Mouse (Mus musculus) adrenal gland, adult 18-20 months (tissue): ENCODE measurements at regions not wholly inside any gene's neighbourhood (a gene's known extent, or its start where the extent isn't known, plus 50 kb on each side); places are given as distances from the start of the nearest gene placed in this dataset.

Source experiments
- DNase-seq, 2 experiments: peaks; one replicate each; pipeline ENCODE4 v3.0.0; 2021 to 2022; ENCODE audit warnings: low spot score in 2 of 2

- no peak for DNase-seq
Observed at GRCm38 (mm10) chr10:19149196-19149869, 133.9 kb upstream of the Tnfaip3 start.

DNA sequence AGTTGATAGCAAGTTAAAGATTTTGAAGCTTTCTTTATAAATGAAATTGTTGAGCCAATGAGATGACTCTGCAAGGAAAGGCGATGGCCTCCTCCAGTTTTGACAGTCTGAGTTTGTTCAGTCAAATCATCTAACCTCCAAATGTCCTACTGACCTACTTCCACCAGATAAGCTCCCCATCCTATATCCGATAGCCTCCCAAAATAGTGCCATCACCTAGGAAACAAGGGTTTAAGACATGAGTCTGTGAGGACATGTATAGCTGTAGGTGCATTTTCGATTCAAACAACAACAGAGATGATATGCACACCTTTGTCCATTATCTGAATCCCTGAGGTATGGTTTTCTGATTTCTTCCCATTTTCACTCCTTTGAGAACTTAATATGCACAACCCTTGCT, 126.0 kb upstream of the Tnfaip3 start:
- DNase-seq: no peak

DNA sequence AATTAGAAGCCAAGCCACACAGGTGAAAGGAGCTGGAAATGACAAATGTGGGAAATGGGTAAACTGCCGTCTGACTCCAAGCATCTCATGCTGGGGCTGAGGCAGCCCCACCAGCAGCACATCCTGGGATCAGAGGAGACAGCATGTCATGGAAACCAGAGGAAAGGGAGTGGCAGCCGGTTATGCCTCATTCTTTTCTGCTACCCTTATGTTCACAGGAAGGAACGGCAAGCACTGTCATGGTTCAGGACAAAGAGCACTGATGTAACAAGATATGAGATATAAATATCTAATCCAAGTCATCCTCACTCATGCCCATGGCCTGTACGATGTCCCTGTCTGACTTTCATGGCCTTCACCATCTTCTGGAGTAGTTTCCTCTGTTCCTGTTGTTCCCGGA, 125.2 kb upstream of the Tnfaip3 start:
- DNase-seq: no peak

DNA sequence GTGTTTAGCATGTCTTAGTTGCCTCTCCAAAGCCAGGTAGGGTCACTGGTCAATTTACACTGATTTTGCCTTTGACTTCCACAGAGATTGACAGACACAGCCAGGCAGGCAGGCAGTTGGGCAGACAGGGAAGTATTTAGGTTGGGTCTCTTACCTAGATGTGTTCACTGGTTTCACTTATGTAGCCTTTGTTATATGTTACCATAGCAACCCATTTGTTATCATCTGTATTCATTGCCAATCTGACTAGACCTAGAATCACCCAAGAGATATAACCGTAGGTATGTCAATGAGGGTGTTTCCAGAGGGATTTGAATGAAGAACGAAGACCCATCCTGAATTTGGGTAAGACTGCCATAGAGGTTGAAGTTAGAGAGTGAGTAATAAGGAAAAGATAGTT, 123.8 kb upstream of the Tnfaip3 start:
- DNase-seq: no peak

DNA sequence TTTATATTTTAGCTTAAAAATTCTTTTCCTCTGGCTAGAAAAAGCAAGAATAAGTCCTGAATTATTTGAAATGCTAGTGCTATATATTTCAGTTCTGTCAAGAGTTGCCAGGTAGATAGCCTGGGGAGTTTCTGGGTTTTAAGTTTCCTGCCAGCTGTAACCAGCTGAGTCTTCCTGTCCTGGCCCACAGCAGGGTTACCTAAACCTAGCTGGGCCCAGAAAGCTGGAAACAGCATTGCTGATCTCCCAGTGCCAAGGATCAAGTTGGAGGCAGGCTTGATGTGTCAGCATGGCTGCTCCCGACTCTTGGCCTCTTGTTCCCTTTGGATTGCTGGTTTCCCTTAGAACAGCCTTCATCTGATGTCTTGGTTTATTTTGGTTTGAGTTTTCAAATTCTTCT, 122.8 kb upstream of the Tnfaip3 start:
- no peak for DNase-seq

DNA sequence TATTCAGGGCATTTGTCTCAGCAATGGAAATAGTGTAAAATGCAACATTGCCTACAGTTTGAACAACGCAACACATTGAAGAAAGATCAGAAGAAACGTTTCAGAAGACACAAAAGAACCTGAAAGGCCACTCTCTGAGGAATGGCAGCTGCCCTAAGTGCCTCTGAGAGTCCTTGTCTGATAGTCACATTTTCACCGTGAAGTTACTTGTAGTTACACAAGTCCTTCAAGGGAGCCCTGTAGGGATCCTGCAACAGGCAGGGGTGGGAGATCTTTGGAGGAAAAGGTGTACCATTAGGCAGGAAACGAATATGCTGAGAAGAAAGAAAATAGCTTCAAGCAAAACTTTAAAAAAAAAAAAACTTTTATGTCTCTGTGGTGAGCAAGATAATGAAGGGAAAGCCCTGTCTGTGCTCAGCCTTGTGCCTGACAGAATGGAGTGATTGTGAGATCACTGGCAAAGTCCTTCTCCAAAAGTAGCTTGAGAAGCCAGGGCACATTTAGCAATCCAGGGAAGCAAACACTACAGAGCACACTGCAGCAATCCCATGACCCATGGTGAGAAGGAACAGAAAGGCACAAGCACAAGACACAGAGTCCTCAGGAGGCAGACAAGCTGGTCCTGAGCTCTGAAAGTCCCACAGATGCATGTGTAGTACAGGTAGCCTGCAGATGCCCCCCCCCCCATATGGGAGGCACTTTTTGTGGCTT, 112.3 kb upstream of the Tnfaip3 start:
- no peak for DNase-seq

DNA sequence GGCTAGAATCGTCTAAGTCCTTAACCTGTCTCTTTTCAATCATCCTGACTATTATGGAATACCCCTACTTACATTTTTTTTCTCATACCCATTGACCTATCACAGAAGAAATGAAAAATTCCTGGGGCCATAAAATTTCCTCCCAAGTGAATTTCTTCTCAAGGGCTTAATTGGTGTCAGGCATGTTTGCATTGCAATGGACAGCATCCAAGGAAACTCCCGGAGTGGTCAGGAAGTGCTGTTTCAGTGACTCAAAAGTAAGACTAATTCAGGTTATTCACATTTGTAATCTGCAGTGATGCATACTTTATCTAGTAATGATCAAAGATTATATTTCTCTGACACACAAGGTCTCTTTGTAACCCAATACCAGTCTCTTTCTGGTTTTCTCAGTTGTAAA, 111.5 kb upstream of the Tnfaip3 start:
- no peak for DNase-seq

DNA sequence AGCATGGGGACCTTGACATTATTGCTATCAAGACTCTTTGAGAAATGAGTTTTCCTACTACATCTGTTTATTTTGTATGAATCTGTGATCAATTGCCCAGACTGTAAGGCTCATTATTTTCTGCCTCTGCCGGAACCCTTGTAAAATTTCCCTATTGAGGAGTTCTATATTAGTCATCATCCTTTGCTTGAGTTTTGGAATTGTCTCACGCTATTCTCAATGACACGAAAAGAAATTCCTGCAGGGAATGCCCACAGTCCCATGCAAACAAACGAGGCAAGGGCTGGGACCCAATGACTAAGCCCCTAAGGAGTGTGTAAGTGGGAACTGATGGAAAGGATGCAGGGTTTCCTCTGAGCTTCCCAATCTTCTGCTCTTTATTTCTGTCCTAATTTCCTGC, 111.0 kb upstream of the Tnfaip3 start:
- no peak for DNase-seq

GRCm38 (mm10) chr10:19123691-19124090, 108.2 kb upstream of the Tnfaip3 start:
- DNase-seq: no peak

- no peak for DNase-seq
Observed at GRCm38 (mm10) chr10:19122221-19122620, 106.8 kb upstream of the Tnfaip3 start.

DNA sequence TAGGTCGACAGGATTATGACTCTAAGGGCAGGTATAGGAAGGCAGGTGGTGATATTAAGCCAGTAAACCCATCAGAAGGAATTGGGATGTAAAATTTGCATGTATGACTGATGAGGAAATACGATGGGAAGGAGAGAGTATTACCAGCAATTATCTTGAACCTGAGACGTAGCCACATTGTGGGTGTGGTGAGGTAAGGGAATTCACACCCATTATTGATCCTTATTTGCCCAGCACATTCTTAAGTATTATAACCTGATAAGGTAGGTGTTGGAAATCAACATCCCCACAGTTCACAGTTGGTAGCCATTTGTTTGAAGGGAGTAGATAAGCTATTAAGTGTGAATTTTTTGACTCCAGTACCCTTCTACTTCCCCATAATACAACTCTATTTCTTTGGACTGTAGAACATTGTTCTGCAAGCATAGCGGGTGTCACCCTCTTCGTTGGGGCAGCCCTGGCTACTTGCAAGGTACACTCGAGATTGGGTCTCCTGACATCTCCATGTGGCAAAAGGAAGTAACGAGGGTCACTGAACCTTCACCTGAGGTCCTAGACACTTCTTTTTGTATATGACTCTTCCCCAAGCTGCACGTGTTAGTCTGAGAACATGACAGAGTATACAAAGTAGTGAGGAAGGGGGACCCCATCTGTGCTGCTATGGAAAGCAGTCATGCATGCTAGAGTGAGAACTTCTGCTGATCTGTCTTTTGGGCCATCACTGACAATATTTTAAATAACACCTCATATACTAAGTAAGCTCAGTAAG, 104.0 kb upstream of the Tnfaip3 start:
- no peak for DNase-seq

DNA sequence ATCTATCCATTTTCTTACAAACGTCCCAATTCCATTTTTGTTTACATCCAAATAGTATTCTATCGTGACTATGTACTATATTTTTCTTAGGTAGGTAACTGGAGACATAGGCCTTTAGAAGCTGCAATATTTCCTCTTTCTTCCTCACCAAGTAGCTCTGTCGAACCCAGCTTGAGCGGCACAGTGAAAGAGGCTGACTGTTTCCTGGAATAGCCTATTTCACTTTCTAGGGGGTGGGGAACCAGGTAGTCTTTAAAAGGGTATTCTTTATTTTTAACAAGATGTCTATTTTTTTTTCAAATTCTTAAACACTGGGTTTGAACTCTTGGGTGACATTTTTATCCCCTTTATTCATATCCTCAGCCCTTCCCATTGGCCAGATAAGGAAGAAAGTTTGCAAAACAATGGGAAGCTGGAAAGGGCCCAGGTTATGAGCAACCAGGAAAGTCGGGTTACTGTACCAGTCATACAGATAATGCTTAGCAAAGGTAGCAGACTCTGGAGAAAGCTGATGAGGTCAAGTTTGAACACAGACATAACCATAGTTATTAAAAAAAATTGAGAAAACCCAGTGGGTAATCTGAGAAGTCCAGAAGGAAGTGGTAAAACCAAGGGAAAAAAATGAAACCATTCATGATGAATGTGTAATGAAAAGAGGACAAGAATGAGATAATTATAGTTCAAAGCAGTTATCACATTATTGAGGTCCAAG, 103.3 kb upstream of the Tnfaip3 start:
- no peak for DNase-seq

DNA sequence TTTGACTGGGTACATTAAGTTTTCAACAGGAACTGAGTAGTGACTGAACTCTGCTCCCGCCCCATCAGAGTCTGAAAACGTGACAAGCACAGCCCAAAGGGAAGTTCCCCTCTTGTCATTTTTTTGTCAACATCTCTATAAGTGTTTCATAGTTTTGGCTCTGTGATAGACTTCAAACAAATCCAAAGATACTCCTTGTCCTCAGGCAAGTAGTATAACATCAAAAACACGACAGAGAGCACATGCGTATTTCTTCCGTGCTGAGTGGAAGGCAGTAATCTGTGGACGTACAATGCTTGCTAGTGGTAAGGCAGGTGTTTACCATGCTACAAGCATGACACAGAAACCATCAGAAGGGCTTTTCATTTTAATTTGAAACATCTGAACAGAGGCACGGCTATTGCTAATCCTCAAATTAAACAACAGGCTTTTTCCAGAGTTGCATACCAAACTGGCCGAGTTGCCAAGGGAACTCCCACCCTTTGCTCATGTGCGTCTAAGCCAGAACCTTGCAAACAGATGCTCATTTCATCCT, 101.7 kb upstream of the Tnfaip3 start:
- DNase-seq: no peak

DNA sequence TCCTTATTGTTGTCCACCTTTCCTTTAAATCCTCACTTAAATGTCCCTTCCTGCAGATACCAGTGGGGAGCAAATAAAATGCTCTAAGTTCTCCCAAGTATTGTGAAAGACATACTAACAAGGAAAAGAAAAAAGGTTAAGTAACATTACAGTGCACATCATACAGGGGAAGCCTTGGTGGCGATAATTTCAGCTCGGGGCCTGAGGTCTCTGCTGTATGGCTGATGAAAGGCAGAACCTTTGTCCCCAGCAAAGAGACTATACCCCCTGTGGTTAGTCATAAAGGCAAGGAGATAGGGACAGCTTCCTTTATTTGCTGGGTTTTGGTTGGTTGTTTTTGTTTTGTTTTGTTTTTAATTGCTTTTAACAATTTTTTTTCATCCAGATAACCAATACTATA, 97.0 kb upstream of the Tnfaip3 start:
- DNase-seq: no peak

DNA sequence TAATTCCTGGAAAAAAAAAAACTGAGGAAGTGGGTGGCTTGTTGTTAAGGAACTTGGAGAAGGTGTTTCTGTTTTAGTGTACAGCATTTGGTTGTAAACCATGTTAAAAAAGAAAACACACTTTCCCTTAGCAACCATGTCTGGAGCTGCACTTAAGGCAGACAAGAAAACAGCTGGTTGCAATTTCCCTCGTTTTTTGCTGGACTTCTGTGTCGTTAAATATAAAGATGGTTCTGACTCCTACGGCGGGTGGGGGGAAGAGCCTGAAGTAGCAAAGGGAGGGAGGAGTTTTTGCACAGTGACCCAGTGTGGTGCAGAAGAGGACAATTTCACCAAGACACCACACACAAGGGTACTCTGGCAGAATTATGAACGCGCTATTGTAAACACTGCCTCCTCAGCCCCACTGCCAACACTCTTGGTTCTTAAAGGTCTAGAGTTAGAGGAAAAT, 89.8 kb upstream of the Tnfaip3 start:
- no peak for DNase-seq

GRCm38 (mm10) chr10:19104671-19105203, 89.3 kb upstream of the Tnfaip3 start:
- no peak for DNase-seq

GRCm38 (mm10) chr10:19099369-19100285, 84.2 kb upstream of the Tnfaip3 start:
- DNase-seq: no peak

- peak; percentile 21 to 50 for DNase-seq
Observed at GRCm38 (mm10) chr10:19094297-19094696, 78.8 kb upstream of the Tnfaip3 start.

- no peak for DNase-seq
Observed at GRCm38 (mm10) chr10:19093689-19094088, 78.2 kb upstream of the Tnfaip3 start.

DNA sequence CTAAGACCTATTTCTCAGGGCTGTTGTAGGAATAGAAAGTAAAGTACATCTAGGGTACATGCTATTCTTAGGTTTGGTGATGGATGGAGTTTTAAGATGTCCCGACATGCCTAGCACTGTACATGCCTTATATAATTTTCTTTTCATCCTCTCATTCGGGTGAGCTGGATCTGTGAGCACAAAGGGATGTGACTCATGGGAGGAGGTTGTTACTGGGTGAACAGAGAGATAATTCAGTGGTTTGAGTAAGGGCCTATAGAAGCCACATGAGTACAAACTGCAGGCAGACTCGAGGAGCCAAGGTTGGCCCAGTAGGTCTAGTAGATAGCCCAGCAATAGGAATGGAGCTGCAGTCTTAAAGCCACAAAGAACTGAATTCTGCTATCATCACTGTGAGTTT, 76.5 kb upstream of the Tnfaip3 start:
- no peak for DNase-seq
